Mouse (Mus musculus) megakaryocyte, embryonic 14.5 days (primary cell): ENCODE measurements around the gene Emc9.

Experiments used
- FLI1 ChIP-seq: IDR thresholded peaks from 2 replicates; pipeline ENCODE4 v1.6.1; 2012; ENCODE audit warnings: low read length, inconsistent platforms, mixed read lengths
- GATA1 ChIP-seq: IDR thresholded peaks from 3 replicates; pipeline ENCODE4 v1.6.1; 2012; ENCODE audit warnings: mixed read lengths, low read length, inconsistent platforms, borderline replicate concordance

DNA sequence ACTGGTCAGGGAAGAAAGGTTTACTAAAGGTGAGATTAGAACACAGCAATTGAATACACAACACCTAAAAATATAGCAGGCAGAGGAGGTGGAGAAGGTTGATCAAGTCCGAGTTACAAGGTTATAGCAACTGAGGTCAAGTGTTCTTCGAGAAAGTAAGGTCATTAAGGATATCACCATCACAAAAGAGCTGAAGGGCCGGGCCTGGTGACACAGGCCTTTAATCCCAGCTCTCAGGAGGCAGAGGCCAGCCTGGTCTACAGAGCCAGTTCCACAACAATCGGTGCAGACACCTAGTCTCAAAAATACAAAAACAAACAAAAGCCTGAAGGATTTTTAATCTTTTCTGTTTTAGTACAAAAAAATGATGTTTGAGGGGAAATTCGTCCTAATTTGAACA, 33.8 kb downstream of the Emc9 start:
- no peak for TF ChIP-seq GATA1
- no peak for TF ChIP-seq FLI1
